Mouse (Mus musculus) midbrain, postnatal 0 days (tissue): ENCODE measurements at regions not wholly inside any gene's neighbourhood (a gene's known extent, or its start where the extent isn't known, plus 50 kb on each side); places are given as distances from the start of the nearest gene placed in this dataset.

Experiments
- ATAC-seq: fragments of 200-750 bp; cut with Nextera tagmentation; 2 replicates; pipeline ENCODE4 v1.8.0; 2017; ENCODE audit warnings: moderate number of reproducible peaks, mild to moderate bottlenecking, moderate TSS enrichment, moderate library complexity; ENCODE audit not compliant: low FRiP score
- DNase-seq: peaks from one replicate; pipeline ENCODE4 v3.0.0-alpha.2; 2015; ENCODE audit warnings: low spot score
- H3K27ac ChIP-seq: fragments of 300-500 bp; sonication (generic); 2 replicates; pipeline ENCODE4 v1.5.1; 2014; ENCODE audit warnings: low read depth, mild to moderate bottlenecking, low read length, mixed read lengths
- H3K27me3 ChIP-seq: fragments of 300-500 bp; sonication (generic); 2 replicates; pipeline ENCODE4 v1.6.1; 2014; ENCODE audit warnings: low read length, control low read depth, mixed read lengths; ENCODE audit not compliant: insufficient read depth
- H3K36me3 ChIP-seq: fragments of 300-500 bp; sonication (generic); 2 replicates; pipeline ENCODE4 v1.6.1; 2014; ENCODE audit warnings: low read length, control low read depth, mixed read lengths; ENCODE audit not compliant: insufficient read depth
- H3K4me1 ChIP-seq: fragments of 300-500 bp; sonication (generic); 2 replicates; pipeline ENCODE4 v1.6.1; 2014; ENCODE audit warnings: mild to moderate bottlenecking, control low read depth, antibody characterized with exemption, low read length, mixed read lengths; ENCODE audit not compliant: insufficient read depth
- H3K4me2 ChIP-seq: fragments of 300-500 bp; sonication (generic); 2 replicates; pipeline ENCODE4 v1.6.1; 2014; ENCODE audit warnings: low read depth, mild to moderate bottlenecking, low read length, mixed read lengths; ENCODE audit not compliant: poor library complexity, severe bottlenecking
- H3K4me3 ChIP-seq: fragments of 300-500 bp; sonication (generic); 2 replicates; pipeline ENCODE4 v1.5.1; 2014; ENCODE audit warnings: low read depth, mild to moderate bottlenecking, low read length, moderate library complexity
- H3K9ac ChIP-seq: fragments of 300-500 bp; sonication (generic); replicated peaks from 2 replicates; pipeline ENCODE4 v1.6.1; 2014; ENCODE audit warnings: mild to moderate bottlenecking, low read length, moderate library complexity, mixed read lengths; ENCODE audit not compliant: poor library complexity, severe bottlenecking
- H3K9me3 ChIP-seq: fragments of 300-500 bp; sonication (generic); 2 replicates; pipeline ENCODE4 v1.6.1; 2016; ENCODE audit warnings: low read length, control low read depth
- CTCF ChIP-seq: IDR thresholded peaks from 2 replicates; pipeline ENCODE4 v1.5.1; 2016; ENCODE audit warnings: antibody characterized with exemption, mild to moderate bottlenecking
- WGBS: fragments of 180-500 bp; shearing (Covaris S2); extraction: QIAGEN DNeasy Blood & Tissue Kit; methylation state at CpG from one replicate; pipeline ENCODE4 v1.1.7; 2014; 5-methylcytosine and 5-hydroxymethylcytosine counted together

DNA sequence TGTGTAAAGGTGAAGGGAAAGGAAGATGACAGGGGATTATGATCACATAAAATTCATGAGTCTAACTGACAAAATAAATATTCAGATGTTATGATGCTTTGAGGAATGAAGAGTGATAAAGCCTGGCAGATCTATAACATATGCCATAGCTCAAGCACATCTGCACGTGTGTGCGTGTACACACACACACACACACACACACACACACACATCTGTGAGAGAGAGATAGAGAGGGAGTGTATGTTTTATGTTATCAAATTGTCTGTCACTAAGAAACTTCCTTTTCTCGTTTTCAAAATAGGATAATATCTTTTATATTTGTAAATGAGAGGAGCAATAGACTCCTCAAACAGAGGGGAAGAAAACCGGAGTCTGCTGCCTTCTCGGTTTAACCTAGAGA is 516.9 kb upstream of the Cdh8 start:
- H3K27ac ChIP-seq: no peak overlapping the region
- H3K4me3 ChIP-seq: no peak overlapping the region
- no peak for TF ChIP-seq CTCF
- no peak overlapping the region for H3K9ac ChIP-seq
- no peak for DNase-seq
- no peaks in the 10 kb centered on the region for H3K4me1 ChIP-seq
- no peaks in the 10 kb centered on the region for H3K9me3 ChIP-seq
- H3K4me2 ChIP-seq: no peak overlapping the region
- no peak for ATAC-seq
- H3K36me3 ChIP-seq: no peaks in the 10 kb centered on the region
- 80% methylated on average over 5 of the region's 5 CpGs for WGBS
- no peaks in the 10 kb centered on the region for H3K27me3 ChIP-seq
